Mouse (Mus musculus) ES-E14 (cell line): ENCODE data around the gene Ccl6.

Source experiments
- CHD2 ChIP-seq: IDR thresholded peaks from 2 replicates; pipeline ENCODE4 v1.6.1; 2014; ENCODE audit warnings: mild to moderate bottlenecking, low read depth, low read length, inconsistent platforms
- HCFC1 ChIP-seq: IDR thresholded peaks from 2 replicates; pipeline ENCODE4 v1.6.1; 2012; ENCODE audit warnings: low read length, inconsistent platforms, borderline replicate concordance; ENCODE audit not compliant: insufficient read depth
- ZC3H11A ChIP-seq: IDR thresholded peaks from 2 replicates; pipeline ENCODE4 v1.6.1; 2012; ENCODE audit warnings: low read depth, mild to moderate bottlenecking, inconsistent platforms, low read length, borderline replicate concordance
- ZNF384 ChIP-seq: IDR thresholded peaks from 2 replicates; pipeline ENCODE4 v1.6.1; 2012; ENCODE audit warnings: low read depth, low read length, inconsistent platforms

- TF ChIP-seq HCFC1 (no peak), ZNF384 (no peak), ZC3H11A (no peak), CHD2 (no peak)
Measured at GRCm38 (mm10) chr11:83623586-83623985, 30.7 kb upstream of the Ccl6 start.
